Mouse (Mus musculus) testis, postnatal 10 days (tissue): ENCODE measurements around the gene Ackr3.

Source experiments
- DNase-seq: peaks from one replicate; pipeline ENCODE4 v3.0.0; 2021; ENCODE audit warnings: low spot score

Ackr3 gene

DNA sequence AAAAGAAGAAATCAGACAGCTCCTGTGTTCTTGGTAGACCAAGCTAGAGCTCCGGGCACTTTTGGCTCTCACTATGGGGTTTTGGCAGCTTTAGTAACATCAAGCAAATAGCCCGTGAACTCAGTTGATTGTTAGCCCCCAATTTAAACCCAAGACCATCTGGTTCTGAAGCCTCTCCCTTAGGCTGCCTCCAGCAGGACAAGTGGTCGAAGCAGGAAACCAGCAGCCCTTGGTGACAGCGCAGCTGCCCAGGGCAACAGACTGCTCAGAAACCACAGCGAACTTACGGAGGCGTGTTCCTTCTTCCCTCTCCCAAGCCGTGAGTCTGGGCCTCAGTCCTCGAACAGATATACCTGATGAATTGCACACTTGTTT lies 24.5 kb downstream of the Ackr3 start:
- no peak for DNase-seq

GRCm38 (mm10) chr1:90230611-90231010 lies 26.8 kb downstream of the Ackr3 start:
- no peak for DNase-seq

DNA sequence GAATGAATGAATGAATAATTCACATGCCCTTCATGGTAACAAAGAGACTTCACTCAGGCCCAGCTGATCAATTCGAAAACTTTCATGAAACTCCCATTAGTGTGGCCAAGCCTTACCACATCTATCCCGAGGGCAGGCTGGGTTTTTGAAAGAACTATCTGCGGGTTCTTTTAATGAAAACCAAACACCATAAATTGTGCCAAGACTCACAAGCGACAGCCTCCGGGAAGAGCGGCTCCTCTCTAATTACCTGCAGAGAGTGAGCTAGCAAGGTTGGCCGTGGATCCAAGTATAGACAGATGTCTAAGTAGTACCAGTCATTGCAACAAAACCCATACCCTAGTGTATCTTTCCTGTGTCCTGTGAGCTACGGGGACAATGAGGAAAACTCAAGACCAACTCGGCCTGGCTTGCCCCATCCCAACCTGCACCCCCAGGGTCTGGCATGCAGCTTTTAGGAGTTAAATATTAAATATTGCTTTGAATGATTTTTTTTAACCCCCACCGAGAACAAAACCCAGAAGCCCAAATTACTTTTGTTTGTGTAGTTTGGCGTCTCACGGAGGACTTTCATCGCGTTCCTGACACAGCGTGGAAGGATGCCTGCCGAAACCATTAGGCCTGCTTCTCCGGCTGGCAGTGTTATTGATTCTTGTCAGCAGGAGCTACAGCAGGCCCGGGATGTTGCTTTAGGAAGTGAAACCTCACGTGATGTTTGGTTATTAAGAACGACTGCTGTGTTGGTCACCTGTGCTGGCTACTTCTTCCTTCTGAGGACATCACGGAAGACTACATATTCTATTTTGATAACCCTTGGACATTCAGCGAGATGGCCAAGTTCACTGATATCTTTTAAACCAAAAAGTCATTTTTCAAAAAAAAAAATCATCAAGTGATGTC lies 28.1 kb downstream of the Ackr3 start:
- peak; percentile 37 for DNase-seq

GRCm38 (mm10) chr1:90232491-90232885 lies 28.7 kb downstream of the Ackr3 start:
- peak; percentile 48 for DNase-seq

DNA sequence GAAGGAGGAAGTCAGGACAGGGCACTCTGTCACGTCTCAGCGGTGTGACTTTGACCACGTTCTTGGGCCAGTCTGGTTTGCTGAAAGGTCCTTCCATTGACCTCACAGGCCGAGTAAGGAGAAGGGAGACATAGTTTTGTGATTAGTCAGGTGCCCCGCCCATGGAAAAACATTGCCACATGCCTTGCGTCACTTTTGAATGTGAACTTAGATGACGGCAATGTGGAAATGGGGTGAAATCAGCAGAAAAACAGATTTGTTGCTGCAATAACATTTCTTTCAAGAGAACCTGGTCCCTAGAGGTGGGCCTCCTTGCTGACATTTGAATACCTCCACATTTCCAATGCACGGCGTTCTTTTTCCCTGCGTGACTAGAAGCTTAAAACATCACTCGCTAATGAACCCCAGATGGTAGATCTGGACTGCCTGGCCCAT lies 30.9 kb downstream of the Ackr3 start:
- no peak for DNase-seq

DNA sequence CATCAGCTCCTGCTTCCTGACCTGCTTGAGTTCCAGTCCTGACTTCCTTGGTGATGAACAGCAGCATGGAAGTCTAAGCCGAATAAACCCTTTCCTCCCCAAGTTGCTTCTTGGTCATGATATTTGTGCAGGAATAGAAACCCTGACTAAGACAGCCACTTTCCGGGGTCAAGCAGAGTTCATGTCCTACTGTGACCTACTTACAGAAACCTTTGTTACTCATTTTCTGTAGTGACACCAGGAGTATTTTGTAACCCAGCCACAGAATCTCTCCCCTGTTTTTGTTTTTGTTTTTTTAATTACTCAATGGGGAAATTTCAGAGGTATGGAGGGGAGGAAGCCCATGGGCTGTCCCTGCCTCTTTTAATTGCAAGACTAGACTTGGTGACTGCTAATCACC lies 32.9 kb downstream of the Ackr3 start:
- no peak for DNase-seq

DNA sequence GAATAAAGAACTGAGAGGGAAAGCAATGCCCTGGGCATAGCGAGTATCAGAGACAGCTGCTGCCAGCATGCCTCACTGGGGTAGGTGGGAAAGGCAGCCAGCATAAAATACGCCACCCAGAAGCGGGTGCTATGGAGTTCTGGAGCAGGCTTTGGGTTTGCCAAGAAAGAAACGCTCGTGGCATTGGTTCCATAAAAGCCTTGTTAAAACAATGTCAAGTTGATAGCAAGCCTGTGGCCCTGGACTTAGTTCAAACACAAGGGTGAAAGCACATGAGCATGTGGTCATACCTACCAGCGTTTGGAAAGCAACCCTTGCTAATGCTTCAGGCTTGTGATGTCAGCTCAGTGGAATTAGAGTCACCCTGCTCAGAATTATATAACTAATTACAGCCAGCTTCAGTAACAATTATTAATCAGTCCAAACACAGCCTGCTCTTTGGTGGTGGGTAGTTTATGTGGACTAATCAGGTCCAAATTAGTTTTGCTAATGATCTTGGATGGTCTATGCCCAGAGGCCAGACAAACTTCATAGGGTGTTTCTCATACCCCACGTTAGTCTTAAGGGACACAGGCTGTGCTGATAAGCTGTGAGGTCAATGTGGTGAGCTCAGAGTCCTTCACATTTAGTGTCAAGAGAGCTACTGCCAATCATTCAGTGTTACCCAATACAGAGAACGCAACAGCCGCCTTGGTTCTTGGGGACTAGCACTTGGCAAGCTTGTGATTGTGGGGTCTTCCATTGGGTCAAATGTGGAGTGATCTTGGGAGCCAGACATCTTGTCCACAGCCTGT lies 34.5 kb downstream of the Ackr3 start:
- no peak for DNase-seq

- DNase-seq = no peak
Observed at GRCm38 (mm10) chr1:90239336-90240225, 35.8 kb downstream of the Ackr3 start.

GRCm38 (mm10) chr1:90240287-90240686 lies 36.5 kb downstream of the Ackr3 start:
- DNase-seq = no peak

DNA sequence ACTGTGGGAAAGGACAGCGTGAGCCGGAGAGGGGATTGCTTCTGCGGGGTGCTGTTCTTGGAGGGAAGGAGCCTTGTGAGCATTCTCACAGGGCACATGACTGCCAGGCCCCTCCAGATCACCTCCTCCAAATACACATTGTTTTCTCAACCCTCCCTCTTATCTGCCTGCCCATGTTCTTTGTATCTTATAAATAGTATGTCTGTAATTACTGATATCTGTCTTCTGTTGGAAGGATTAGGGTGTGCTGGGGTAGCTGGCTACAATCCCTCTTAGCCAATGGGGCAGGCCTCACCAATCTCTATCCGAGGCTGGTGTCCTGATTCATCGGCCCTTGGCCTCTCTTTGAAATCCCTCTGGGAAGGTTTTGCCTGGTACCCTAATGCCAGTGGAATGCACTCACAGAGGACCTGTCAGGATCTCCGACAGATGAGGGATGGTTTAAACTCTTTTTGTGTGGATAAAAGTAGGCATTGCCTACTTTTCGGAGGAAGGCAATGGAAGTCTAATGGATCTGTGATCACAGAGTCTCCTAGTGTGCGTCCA lies 38.7 kb downstream of the Ackr3 start:
- DNase-seq = no peak

DNA sequence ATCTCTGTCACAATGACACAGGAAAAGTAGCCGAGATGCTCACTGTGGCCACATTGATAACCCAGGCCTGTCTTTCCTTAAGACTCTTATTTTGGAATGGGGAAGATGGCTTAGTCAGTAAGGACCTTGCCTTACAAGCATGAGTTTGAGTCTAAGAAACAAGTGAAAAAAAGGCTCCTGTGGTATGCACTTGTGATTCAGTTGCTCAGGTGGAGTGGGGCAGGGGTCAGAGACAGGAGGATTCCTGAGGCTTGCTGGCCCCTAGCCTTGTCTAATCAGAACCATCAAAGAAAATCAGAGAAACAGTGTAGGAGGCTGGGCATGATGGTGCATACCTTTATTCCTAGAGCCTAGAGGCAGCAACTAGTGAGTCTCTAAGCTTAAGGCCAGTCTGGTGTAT lies 40.8 kb downstream of the Ackr3 start:
- DNase-seq = no peak

GRCm38 (mm10) chr1:90245533-90245932 lies 41.8 kb downstream of the Ackr3 start:
- no peak for DNase-seq

DNA sequence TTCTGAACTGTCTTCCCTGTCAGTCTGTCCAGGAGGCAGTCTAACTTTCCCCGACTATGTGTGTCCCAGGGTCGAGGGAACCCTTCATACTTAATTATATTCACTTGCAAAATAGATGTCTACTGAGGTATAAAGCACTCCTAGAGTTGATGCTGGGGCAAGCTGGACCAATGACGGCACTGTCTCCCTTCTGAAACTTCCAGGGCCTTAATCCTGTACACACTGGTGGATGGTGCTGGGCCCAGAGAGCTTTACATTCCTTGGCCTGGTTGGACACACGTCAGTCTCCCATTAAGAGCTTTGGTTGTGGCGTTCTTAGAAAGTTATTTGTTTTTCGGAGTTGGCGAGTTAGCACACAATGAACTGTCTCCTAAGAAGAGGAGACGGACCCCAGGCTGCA lies 42.3 kb downstream of the Ackr3 start:
- no peak for DNase-seq

- no peak for DNase-seq
Observed at GRCm38 (mm10) chr1:90246800-90247199, 43.0 kb downstream of the Ackr3 start.

DNA sequence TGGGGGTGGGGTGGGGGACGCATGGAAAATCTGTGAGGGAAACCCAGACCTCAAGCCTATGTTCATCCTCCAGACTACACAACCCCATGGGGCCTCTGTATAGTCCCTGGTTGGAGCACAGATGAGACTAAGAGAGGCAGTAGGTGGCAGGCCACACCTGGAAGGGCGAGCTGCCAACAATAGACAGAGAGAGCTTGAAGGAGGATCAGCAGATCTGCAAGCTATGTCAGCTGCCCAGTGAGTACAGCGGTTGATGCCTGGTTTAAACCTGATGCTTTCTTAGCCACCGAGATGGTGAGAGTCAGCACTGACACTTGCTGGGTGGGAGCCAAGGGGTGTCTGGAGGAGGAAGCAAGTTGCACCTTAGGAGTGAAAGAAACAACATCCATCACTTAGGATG lies 43.5 kb downstream of the Ackr3 start:
- DNase-seq = no peak

- DNase-seq = no peak
Observed at GRCm38 (mm10) chr1:90247756-90248541, 44.2 kb downstream of the Ackr3 start.

DNA sequence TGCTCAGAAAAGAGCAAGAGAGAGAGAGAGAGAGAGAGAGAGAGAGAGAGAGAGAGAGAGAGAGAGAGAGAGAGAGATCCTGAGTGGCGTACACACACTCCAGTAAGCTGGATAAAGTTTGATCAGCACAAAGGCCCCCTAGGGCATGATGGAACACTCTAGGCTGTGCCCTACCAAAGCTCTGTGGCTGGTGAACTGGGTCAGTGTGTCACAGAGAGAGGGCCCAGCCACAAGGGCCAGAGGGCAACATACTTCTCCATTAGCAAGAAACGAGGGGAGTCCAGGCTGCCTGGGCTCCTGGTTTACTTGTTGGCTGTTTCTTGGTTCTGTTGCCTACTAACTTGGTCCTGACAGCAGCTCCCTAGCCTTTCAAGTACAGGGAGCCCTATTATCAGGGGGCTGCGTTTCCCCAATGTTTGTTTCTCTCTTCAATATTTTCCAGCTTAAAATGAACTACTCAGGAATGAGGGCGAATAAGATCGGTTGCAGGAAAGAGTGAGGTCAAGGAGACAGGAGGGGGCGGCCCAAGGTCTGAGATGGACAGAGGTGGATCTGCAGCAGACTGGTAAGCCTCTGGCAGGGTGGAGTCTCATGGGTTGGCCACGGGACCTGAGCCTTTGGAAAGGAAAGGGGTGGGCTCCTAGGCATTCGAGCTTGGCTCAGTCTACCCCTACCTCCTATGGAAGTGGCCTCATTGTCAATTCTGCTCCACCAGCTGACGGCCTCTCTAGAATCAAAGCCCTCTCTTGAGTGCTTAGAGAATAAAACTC lies 45.4 kb downstream of the Ackr3 start:
- no peak for DNase-seq

- no peak for DNase-seq
Observed at GRCm38 (mm10) chr1:90250419-90250818, 46.6 kb downstream of the Ackr3 start.

DNA sequence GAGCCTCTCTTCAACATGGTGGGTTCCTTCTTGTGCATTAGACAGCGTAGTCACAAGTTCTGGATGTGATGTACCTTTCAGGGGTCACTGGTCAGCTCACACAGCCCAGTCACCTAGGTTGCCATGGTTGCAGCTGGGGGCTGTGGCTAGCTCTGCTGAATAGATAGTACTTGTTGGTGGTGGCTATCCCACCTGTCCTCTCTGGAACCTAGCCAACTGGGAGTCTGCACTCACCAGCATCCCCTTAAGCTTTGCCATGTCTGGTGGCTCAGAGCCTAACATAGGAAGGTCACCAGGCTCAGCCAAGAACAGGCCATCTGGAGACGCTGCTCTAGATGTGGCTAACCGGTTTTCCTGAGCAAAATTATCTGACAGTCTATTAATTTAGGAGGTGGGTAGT lies 47.4 kb downstream of the Ackr3 start:
- no peak for DNase-seq

DNA sequence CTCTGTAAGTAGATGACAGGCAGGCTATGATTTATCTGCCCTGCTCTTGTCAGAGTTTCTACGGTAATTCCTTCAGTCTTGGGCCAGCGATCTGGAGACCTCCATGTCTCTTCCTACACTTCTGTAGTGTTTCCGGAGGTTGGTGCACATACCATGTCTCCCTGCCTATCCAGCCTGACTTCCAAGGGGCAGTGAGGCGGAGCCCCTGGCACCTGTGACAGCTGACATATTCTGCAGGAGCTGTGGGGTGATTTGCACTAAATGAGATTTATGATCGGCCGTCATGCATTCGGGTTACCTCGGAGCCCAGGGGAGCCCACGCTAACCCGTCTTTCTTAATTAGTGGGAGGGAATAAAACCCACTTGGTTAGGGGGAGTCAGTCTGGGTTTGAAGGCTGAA lies 49.7 kb downstream of the Ackr3 start:
- no peak for DNase-seq
